Mouse (Mus musculus) thymus, adult 2 months (tissue): Measurements from ENCODE around the gene Foxa3. TPM values are rescaled to one million over a fixed set of nuclear protein-coding genes. Genes with fewer than 3 reads are reported as not detected.

ENCODE experiments used
- DNase-seq: peaks from one replicate; pipeline ENCODE4 v3.0.0; 2021
- H3K27ac ChIP-seq: fragments of 200-500 bp; 2 replicates; pipeline ENCODE4 v1.5.1; 2012; ENCODE audit warnings: low read length, control low read depth; ENCODE audit not compliant: control insufficient read depth, insufficient read depth
- H3K27me3 ChIP-seq: fragments of 200-500 bp; 2 replicates; pipeline ENCODE4 v1.6.1; 2012; ENCODE audit warnings: mild to moderate bottlenecking, low read length, moderate library complexity, mixed read lengths; ENCODE audit not compliant: control insufficient read depth, insufficient read depth
- H3K36me3 ChIP-seq: fragments of 200-500 bp; 2 replicates; pipeline ENCODE4 v1.6.1; 2012; ENCODE audit warnings: mild to moderate bottlenecking, low read length, moderate library complexity; ENCODE audit not compliant: control insufficient read depth, insufficient read depth
- H3K4me1 ChIP-seq: fragments of 200-500 bp; replicated peaks from 2 replicates; pipeline ENCODE4 v1.6.1; 2012; ENCODE audit warnings: low read length; ENCODE audit not compliant: control insufficient read depth, insufficient read depth
- H3K4me3 ChIP-seq: fragments of 200-500 bp; 2 replicates; pipeline ENCODE4 v1.5.1; 2012; ENCODE audit warnings: mild to moderate bottlenecking, low read length, control low read depth, moderate library complexity; ENCODE audit not compliant: control insufficient read depth, insufficient read depth
- CTCF ChIP-seq: fragments of 200-500 bp; IDR thresholded peaks from 2 replicates; pipeline ENCODE4 v1.5.1; 2012; ENCODE audit warnings: mild to moderate bottlenecking, control low read depth, low read length, moderate library complexity, borderline replicate concordance; ENCODE audit not compliant: control insufficient read depth, poor library complexity, insufficient read depth; ENCODE audit errors: extremely low read depth
- POLR2A ChIP-seq: fragments of 200-500 bp; IDR thresholded peaks from 2 replicates; pipeline ENCODE4 v1.6.1; 2012; ENCODE audit warnings: mild to moderate bottlenecking, low read length, control low read depth, moderate library complexity; ENCODE audit not compliant: control insufficient read depth, poor library complexity, insufficient read depth; ENCODE audit errors: extremely low read depth
- WGBS: fragments of 180-500 bp; shearing (Covaris S2); methylation state at CpG from one replicate; pipeline ENCODE4 v1.1.7; 2018; 5-methylcytosine and 5-hydroxymethylcytosine counted together
- polyA plus RNA-seq: library from polyadenylated mRNA; depleted of rRNA; stranded (reverse); fragments of >200 nt; gene quantifications from 2 replicates; pipeline ENCODE4 v1.2.3, GENCODE M21; 2012

The Foxa3 gene
- polyA plus RNA-seq, 1 experiment = 0.51 TPM

GRCm38 (mm10) chr7:19050172-19050571 lies 26.8 kb upstream of the Foxa3 start:
- no peak for TF ChIP-seq CTCF
- no peak for TF ChIP-seq POLR2A
- no peak overlapping the region for H3K4me3 ChIP-seq
- no peak overlapping the region for H3K27ac ChIP-seq
- no peaks in the 10 kb centered on the region for H3K4me1 ChIP-seq
- DNase-seq = no peak
- no peaks in the 10 kb centered on the region for H3K27me3 ChIP-seq
- H3K36me3 ChIP-seq = peaks cover 45% of the 10 kb centered on the region
- 93% methylated on average over 8 of the region's 8 CpGs for WGBS

GRCm38 (mm10) chr7:19049252-19049651 lies 25.9 kb upstream of the Foxa3 start:
- Histone ChIP-seq H3K27me3 (no peaks in the 10 kb centered on the region), H3K36me3 (peaks cover 54% of the 10 kb centered on the region), H3K27ac (no peak overlapping the region), H3K4me3 (no peak overlapping the region), H3K4me1 (no peaks in the 10 kb centered on the region)
- 93% methylated on average over 5 of the region's 5 CpGs for WGBS
- TF ChIP-seq CTCF (no peak), POLR2A (no peak)
- DNase-seq = no peak

- DNase-seq = no peak
- Histone ChIP-seq H3K27me3 (no peaks in the 10 kb centered on the region), H3K36me3 (peaks cover 64% of the 10 kb centered on the region), H3K27ac (no peak overlapping the region), H3K4me1 (no peaks in the 10 kb centered on the region), H3K4me3 (no peak overlapping the region)
- no peak for TF ChIP-seq CTCF
- no peak for TF ChIP-seq POLR2A
- WGBS = 79% methylated on average over 14 of the region's 14 CpGs
Observed at GRCm38 (mm10) chr7:19048006-19048527, 24.7 kb upstream of the Foxa3 start.

GRCm38 (mm10) chr7:19046286-19047069 lies 23.1 kb upstream of the Foxa3 start:
- DNase-seq = no peak
- H3K36me3 ChIP-seq = peaks cover 79% of the 10 kb centered on the region

GRCm38 (mm10) chr7:19044616-19045015 lies 21.3 kb upstream of the Foxa3 start:
- Histone ChIP-seq H3K4me3 (no peak overlapping the region), H3K4me1 (no peaks in the 10 kb centered on the region), H3K36me3 (peaks cover 89% of the 10 kb centered on the region), H3K27me3 (no peaks in the 10 kb centered on the region), H3K27ac (no peak overlapping the region)
- 99% methylated on average over 6 of the region's 6 CpGs for WGBS
- DNase-seq = no peak
- no peak for TF ChIP-seq CTCF

More at GRCm38 (mm10) chr7:19046286-19047069, 23.1 kb upstream of the Foxa3 start:
- WGBS = 97% methylated on average over 11 of the region's 11 CpGs
- no peaks in the 10 kb centered on the region for H3K27me3 ChIP-seq
- no peaks in the 10 kb centered on the region for H3K4me1 ChIP-seq
- no peak overlapping the region for H3K27ac ChIP-seq
- H3K4me3 ChIP-seq = no peak overlapping the region
- TF ChIP-seq CTCF (no peak), POLR2A (no peak)

GRCm38 (mm10) chr7:19031641-19032040 lies 8.3 kb upstream of the Foxa3 start:
- no peak for DNase-seq
- no peak for TF ChIP-seq CTCF
- no peak for TF ChIP-seq POLR2A
- H3K4me1 ChIP-seq = no peaks in the 10 kb centered on the region
- no peaks in the 10 kb centered on the region for H3K27me3 ChIP-seq
- H3K27ac ChIP-seq = no peak overlapping the region
- no peak overlapping the region for H3K4me3 ChIP-seq
- 94% methylated on average over 4 of the region's 4 CpGs for WGBS
- H3K36me3 ChIP-seq = peaks cover 51% of the 10 kb centered on the region
